Mouse (Mus musculus): ENCODE data around the gene Slc25a38. TPM values are rescaled to one million over a fixed set of nuclear protein-coding genes. Genes with fewer than 3 reads are reported as not detected.

Slc25a38 gene
- polyA plus RNA-seq, 1 experiment from 2014 or later = 33.2 TPM

DNA sequence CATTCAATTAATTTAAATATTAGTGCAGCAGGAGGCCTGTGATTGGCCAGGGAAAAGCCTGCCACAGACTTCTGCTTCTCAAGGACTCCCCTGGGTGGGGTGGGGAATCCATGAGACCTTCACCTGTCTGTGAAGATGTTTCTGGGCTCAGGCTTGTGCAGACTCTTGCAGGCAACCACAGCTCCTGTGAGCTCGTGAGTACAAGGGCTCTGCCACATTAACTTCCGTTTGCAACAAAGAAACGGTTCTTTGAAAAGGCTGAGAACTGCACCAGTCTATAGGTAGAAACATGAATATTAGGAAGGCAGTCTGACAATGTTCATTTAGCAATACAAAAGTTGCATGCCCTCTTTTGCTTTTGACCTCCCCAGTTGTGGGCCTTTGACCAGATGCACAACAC lies 31.9 kb upstream of the Slc25a38 start:
- H3K9me3 ChIP-seq (replicated peaks; ENCODE audit: control insufficient read depth, low read length) = no peaks in the 10 kb centered on the region
- H3K9ac ChIP-seq (replicated peaks; ENCODE audit: low read length) = no peak overlapping the region
- H3K4me2 ChIP-seq (ENCODE audit: low read depth, low read length) = no peak overlapping the region
- H3K4me1 ChIP-seq (ENCODE audit: control insufficient read depth, insufficient read depth, low read length) = no peaks in the 10 kb centered on the region
- ATAC-seq (replicated peaks; ENCODE audit: insufficient number of reproducible peaks, low FRiP score, low TSS enrichment, low read depth) (no peak), DNase-seq (ENCODE audit: low spot score) (no peak)
- H3K27ac ChIP-seq (replicated peaks; ENCODE audit: low read depth, low read length) = no peak overlapping the region
- H3K27me3 ChIP-seq (ENCODE audit: control insufficient read depth, insufficient read depth, low read length) = no peaks in the 10 kb centered on the region
- H3K4me3 ChIP-seq (ENCODE audit: low read depth, low read length) = no peak overlapping the region
- no peaks in the 10 kb centered on the region for H3K36me3 ChIP-seq (replicated peaks; ENCODE audit: control insufficient read depth, insufficient read depth, low read depth, low read length)
- WGBS = 84% methylated on average over 3 of the region's 3 CpGs

- Histone ChIP-seq H3K27ac (replicated peaks; ENCODE audit: low read depth, low read length) (no peak overlapping the region), H3K4me1 (ENCODE audit: control insufficient read depth, insufficient read depth, low read length) (no peaks in the 10 kb centered on the region), H3K36me3 (replicated peaks; ENCODE audit: control insufficient read depth, insufficient read depth, low read depth, low read length) (no peaks in the 10 kb centered on the region), H3K27me3 (ENCODE audit: control insufficient read depth, insufficient read depth, low read length) (no peaks in the 10 kb centered on the region), H3K9me3 (replicated peaks; ENCODE audit: control insufficient read depth, low read length) (no peaks in the 10 kb centered on the region), H3K4me2 (ENCODE audit: low read depth, low read length) (no peak overlapping the region), H3K9ac (replicated peaks; ENCODE audit: low read length) (no peak overlapping the region), H3K4me3 (ENCODE audit: low read depth, low read length) (no peak overlapping the region)
- WGBS = 77% methylated on average over 7 of the region's 7 CpGs
- ATAC-seq (replicated peaks; ENCODE audit: insufficient number of reproducible peaks, low FRiP score, low TSS enrichment, low read depth) (no peak), DNase-seq (ENCODE audit: low spot score) (no peak)
These were observed 30.3 kb upstream of the Slc25a38 start for GRCm38 (mm10) chr9:120079901-120080300.

DNA sequence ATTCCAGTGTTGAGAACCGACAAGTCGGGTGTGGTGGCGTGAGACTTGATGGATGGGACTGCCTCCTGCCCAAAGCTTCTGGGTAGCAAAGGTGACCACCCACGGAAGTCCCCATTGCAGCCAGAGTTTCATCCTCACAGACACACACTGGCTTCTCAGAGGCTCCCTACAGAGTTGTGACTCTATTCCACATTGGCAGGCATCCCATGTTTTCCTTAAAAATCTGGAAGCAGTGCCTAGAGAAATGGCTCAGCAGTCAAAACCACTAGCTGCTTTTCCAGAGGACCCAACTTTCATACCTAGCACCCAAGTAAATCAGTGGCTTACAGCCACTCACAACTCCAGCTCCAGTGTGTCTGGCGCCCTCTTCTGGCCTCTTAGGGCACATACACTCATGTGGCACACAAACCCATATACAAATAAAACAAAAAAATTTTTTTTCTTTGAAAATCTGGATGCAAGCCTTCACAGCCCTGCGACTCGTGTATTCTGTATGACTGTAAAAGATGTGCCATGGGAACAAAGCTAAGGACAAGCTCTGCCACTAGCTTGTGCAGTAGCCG lies 29.5 kb upstream of the Slc25a38 start:
- Histone ChIP-seq H3K9me3 (replicated peaks; ENCODE audit: control insufficient read depth, low read length) (no peaks in the 10 kb centered on the region), H3K4me2 (ENCODE audit: low read depth, low read length) (no peak overlapping the region), H3K9ac (replicated peaks; ENCODE audit: low read length) (no peak overlapping the region), H3K27me3 (ENCODE audit: control insufficient read depth, insufficient read depth, low read length) (no peaks in the 10 kb centered on the region), H3K27ac (replicated peaks; ENCODE audit: low read depth, low read length) (no peak overlapping the region), H3K4me1 (ENCODE audit: control insufficient read depth, insufficient read depth, low read length) (no peaks in the 10 kb centered on the region), H3K4me3 (ENCODE audit: low read depth, low read length) (no peak overlapping the region), H3K36me3 (replicated peaks; ENCODE audit: control insufficient read depth, insufficient read depth, low read depth, low read length) (no peaks in the 10 kb centered on the region)
- WGBS = 82% methylated on average over 8 of the region's 8 CpGs
- ATAC-seq (replicated peaks; ENCODE audit: insufficient number of reproducible peaks, low FRiP score, low TSS enrichment, low read depth) (no peak), DNase-seq (ENCODE audit: low spot score) (no peak)

DNA sequence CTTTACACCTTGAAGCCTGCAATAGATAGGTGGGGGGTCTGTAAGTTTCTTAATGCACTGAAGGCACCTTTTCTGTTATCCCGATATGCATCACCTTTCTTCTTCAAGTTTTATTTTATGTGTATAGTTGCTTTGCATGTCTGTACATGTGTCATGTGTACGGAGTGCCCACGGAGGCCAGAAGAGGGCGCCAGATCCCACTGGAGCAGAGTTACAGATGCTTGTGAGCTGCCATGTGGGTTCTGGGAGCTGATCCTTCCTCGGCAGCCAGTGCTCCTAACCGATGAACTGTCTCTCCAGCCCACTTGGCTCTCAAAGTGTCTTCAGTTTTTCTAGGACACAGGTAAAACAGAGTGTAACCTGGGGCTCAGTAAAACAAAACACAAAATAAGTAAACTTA lies 28.9 kb upstream of the Slc25a38 start:
- ATAC-seq (replicated peaks; ENCODE audit: insufficient number of reproducible peaks, low FRiP score, low TSS enrichment, low read depth) = no peak
- H3K9ac ChIP-seq (replicated peaks; ENCODE audit: low read length) = no peak overlapping the region
- H3K27me3 ChIP-seq (ENCODE audit: control insufficient read depth, insufficient read depth, low read length) = no peaks in the 10 kb centered on the region
- no peaks in the 10 kb centered on the region for H3K4me1 ChIP-seq (ENCODE audit: control insufficient read depth, insufficient read depth, low read length)
- no peaks in the 10 kb centered on the region for H3K36me3 ChIP-seq (replicated peaks; ENCODE audit: control insufficient read depth, insufficient read depth, low read depth, low read length)
- no peaks in the 10 kb centered on the region for H3K9me3 ChIP-seq (replicated peaks; ENCODE audit: control insufficient read depth, low read length)
- no peak overlapping the region for H3K4me2 ChIP-seq (ENCODE audit: low read depth, low read length)
- no peak overlapping the region for H3K27ac ChIP-seq (replicated peaks; ENCODE audit: low read depth, low read length)
- no peak for DNase-seq (ENCODE audit: low spot score)
- WGBS = 73% methylated on average over 6 of the region's 6 CpGs
- no peak overlapping the region for H3K4me3 ChIP-seq (ENCODE audit: low read depth, low read length)

DNA sequence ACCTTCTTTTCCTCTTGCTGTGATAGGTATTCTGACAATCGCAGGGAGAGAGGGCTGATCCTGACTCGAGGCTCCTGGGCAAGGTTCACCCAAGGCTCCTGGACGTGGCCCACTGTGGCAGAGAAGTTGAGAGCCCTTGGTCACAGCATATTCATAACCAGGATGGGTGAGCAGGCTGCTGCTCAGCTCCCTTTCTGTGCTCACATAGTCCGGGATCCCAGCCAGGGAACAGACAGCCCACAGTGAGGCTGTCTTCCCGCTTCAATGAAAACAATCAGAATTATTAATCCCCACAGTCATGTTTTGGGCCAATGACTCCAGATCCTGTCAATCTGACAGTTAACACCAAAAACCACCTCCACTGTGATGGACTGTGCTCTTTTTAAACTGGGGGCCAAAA lies 28.2 kb upstream of the Slc25a38 start:
- no peak for DNase-seq (ENCODE audit: low spot score)
- Histone ChIP-seq H3K4me2 (ENCODE audit: low read depth, low read length) (no peak overlapping the region), H3K4me1 (ENCODE audit: control insufficient read depth, insufficient read depth, low read length) (no peaks in the 10 kb centered on the region), H3K27me3 (ENCODE audit: control insufficient read depth, insufficient read depth, low read length) (no peaks in the 10 kb centered on the region), H3K9me3 (replicated peaks; ENCODE audit: control insufficient read depth, low read length) (no peaks in the 10 kb centered on the region), H3K36me3 (replicated peaks; ENCODE audit: control insufficient read depth, insufficient read depth, low read depth, low read length) (no peaks in the 10 kb centered on the region), H3K4me3 (ENCODE audit: low read depth, low read length) (no peak overlapping the region), H3K9ac (replicated peaks; ENCODE audit: low read length) (no peak overlapping the region), H3K27ac (replicated peaks; ENCODE audit: low read depth, low read length) (no peak overlapping the region)
- WGBS = 84% methylated on average over 5 of the region's 5 CpGs
- no peak for ATAC-seq (replicated peaks; ENCODE audit: insufficient number of reproducible peaks, low FRiP score, low TSS enrichment, low read depth)

DNA sequence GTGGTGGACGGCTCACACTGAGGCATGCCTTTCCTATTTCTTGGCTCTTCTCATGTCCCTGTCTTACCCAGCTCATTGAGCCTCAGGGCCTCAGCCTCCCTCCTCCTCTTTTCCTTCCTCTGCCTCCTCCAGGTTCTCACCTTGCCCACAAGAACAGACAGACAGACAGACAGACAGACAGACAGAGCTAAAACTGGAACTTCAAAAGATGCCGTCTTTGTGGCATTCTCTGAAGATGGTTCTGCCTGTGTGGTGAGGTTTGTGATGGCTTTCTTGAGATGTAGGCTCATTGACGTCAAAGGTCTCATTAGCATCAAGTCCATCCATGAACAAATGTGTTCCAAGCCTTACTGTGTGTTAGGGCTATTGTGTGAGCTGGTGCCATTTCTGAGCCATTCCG lies 27.5 kb upstream of the Slc25a38 start:
- Histone ChIP-seq H3K36me3 (replicated peaks; ENCODE audit: control insufficient read depth, insufficient read depth, low read depth, low read length) (no peaks in the 10 kb centered on the region), H3K4me2 (ENCODE audit: low read depth, low read length) (no peak overlapping the region), H3K27me3 (ENCODE audit: control insufficient read depth, insufficient read depth, low read length) (no peaks in the 10 kb centered on the region), H3K4me1 (ENCODE audit: control insufficient read depth, insufficient read depth, low read length) (no peaks in the 10 kb centered on the region), H3K4me3 (ENCODE audit: low read depth, low read length) (no peak overlapping the region), H3K27ac (replicated peaks; ENCODE audit: low read depth, low read length) (no peak overlapping the region), H3K9ac (replicated peaks; ENCODE audit: low read length) (no peak overlapping the region), H3K9me3 (replicated peaks; ENCODE audit: control insufficient read depth, low read length) (no peaks in the 10 kb centered on the region)
- 80% methylated on average over 4 of the region's 4 CpGs for WGBS
- no peak for ATAC-seq (replicated peaks; ENCODE audit: insufficient number of reproducible peaks, low FRiP score, low TSS enrichment, low read depth)
- no peak for DNase-seq (ENCODE audit: low spot score)

- 85% methylated on average over 18 of the region's 18 CpGs for WGBS
- no peak overlapping the region for H3K4me2 ChIP-seq (ENCODE audit: low read depth, low read length)
- no peaks in the 10 kb centered on the region for H3K9me3 ChIP-seq (replicated peaks; ENCODE audit: control insufficient read depth, low read length)
- H3K36me3 ChIP-seq (replicated peaks; ENCODE audit: control insufficient read depth, insufficient read depth, low read depth, low read length) = no peaks in the 10 kb centered on the region
- H3K9ac ChIP-seq (replicated peaks; ENCODE audit: low read length) = no peak overlapping the region
- DNase-seq (ENCODE audit: low spot score) = no peak
- H3K27me3 ChIP-seq (ENCODE audit: control insufficient read depth, insufficient read depth, low read length) = no peaks in the 10 kb centered on the region
- H3K4me3 ChIP-seq (ENCODE audit: low read depth, low read length) = no peak overlapping the region
- no peaks in the 10 kb centered on the region for H3K4me1 ChIP-seq (ENCODE audit: control insufficient read depth, insufficient read depth, low read length)
- no peak for ATAC-seq (replicated peaks; ENCODE audit: insufficient number of reproducible peaks, low FRiP score, low TSS enrichment, low read depth)
- no peak overlapping the region for H3K27ac ChIP-seq (replicated peaks; ENCODE audit: low read depth, low read length)
These were observed 26.8 kb upstream of the Slc25a38 start for GRCm38 (mm10) chr9:120083158-120083894.

DNA sequence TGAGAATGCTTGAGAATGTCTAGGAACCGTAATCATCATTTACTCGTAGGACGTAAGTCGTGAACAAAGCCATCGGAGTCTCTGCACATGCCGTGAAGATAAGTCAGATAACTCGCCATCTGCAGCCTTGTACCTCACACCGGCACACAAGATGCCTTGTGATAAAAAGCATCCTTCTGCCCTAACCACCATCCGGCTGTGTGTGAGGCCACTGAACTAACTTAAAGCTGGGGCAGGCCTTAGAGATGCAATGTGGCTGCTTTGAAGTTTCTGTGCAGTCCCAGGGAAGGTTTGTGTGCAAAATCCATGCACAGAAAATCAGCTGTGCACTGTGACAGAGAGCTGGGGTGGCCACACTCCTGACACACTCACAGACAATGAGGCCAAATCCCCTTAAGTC lies 25.8 kb upstream of the Slc25a38 start:
- Histone ChIP-seq H3K4me2 (ENCODE audit: low read depth, low read length) (no peak overlapping the region), H3K9me3 (replicated peaks; ENCODE audit: control insufficient read depth, low read length) (no peaks in the 10 kb centered on the region), H3K9ac (replicated peaks; ENCODE audit: low read length) (no peak overlapping the region), H3K4me3 (ENCODE audit: low read depth, low read length) (no peak overlapping the region), H3K4me1 (ENCODE audit: control insufficient read depth, insufficient read depth, low read length) (no peaks in the 10 kb centered on the region), H3K27me3 (ENCODE audit: control insufficient read depth, insufficient read depth, low read length) (no peaks in the 10 kb centered on the region), H3K36me3 (replicated peaks; ENCODE audit: control insufficient read depth, insufficient read depth, low read depth, low read length) (no peaks in the 10 kb centered on the region), H3K27ac (replicated peaks; ENCODE audit: low read depth, low read length) (no peak overlapping the region)
- ATAC-seq (replicated peaks; ENCODE audit: insufficient number of reproducible peaks, low FRiP score, low TSS enrichment, low read depth) (no peak), DNase-seq (ENCODE audit: low spot score) (no peak)
- WGBS = 88% methylated on average over 9 of the region's 9 CpGs
